Comparison of ENCODE assay signal across 8 mouse cellular contexts in the genomic region with DNA sequence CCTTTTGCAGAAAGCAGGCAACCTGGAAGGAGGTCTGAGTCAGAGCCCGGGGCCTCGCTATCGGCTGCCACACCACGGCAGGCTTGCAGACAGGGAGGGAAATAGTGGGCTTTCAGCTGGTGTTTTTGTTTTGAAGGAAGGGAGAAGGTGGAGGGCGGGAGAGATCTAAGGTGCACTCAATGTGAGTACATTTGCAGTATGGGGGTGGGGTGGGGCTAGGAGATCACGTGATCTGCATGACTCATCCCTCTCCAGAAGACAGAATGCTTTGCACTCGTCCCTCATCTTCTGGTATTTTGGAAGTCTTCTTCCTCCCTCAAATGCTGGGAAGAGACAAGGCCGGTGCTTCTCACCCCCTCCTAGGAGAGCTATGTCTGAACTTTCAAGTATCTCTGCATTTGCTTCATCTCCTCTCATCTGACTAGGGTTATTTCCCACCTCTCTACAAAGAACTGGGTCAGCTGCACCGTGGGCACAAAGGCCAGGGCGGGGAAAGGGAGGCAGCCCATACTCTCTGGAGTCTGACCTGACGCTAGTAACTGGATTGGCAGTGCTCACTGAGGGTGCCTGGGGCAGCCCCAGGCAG.
DNase-seq lines count a peak whose midpoint lies in the region; ATAC-seq lines count a peak whose summit lies in the region.

No protein-coding gene starts in this region.

- peak; percentile 37; the same call in 1 of the 2 replicates for ATAC-seq in granulocyte monocyte progenitor cell, adult 5-6 weeks (replicated peaks; ENCODE audit: poor library complexity, severe bottlenecking)

- peak; percentile 48 for DNase-seq in layer of hippocampus, adult 9-11 months
- no peak for DNase-seq in layer of hippocampus, adult 9-10 months (ENCODE audit: low spot score)
- DNase-seq in MEL-GATA-1-ER (ENCODE audit: extremely low read depth, low read depth) = peak; percentile 39
- DNase-seq in right cerebral cortex, adult 2 months (ENCODE audit: low spot score in 2 of 2) = peak; percentile 77 to 79
- no peak for DNase-seq in lung, adult 18-20 months
- no peak for DNase-seq in kidney, postnatal 10 days
- DNase-seq in lung, postnatal 4 days = no peak

Comparison
In these comparisons a context has a peak if more than half of its experiments do, and no peak if none do; other contexts are left out.
1. DNase-seq: peak in layer of hippocampus, adult 9-11 months (single experiment), MEL-GATA-1-ER (single experiment) and right cerebral cortex, adult 2 months (2 of 2); none in layer of hippocampus, adult 9-10 months (single experiment), lung, adult 18-20 months (0 of 2), kidney, postnatal 10 days (single experiment) and lung, postnatal 4 days (0 of 2).